Mouse (Mus musculus): ENCODE data around the gene Nbeal1. TPM values are rescaled to one million over a fixed set of nuclear protein-coding genes. Genes with fewer than 3 reads are reported as not detected.
A peak's percentile ranks its signal among the peaks of the same experiment; 100 is the strongest.

Gene Nbeal1
- polyA plus RNA-seq, 1 experiment: not detected

GRCm38 (mm10) chr1:60293921-60294320 lies 113.5 kb downstream of the Nbeal1 start:
- Histone ChIP-seq H3K4me3 (ENCODE audit: insufficient read depth, low read depth, low read length) (no peak overlapping the region), H3K4me1 (ENCODE audit: control insufficient read depth, insufficient read depth, low read length) (no peaks in the 10 kb centered on the region), H3K27ac (ENCODE audit: insufficient read depth, low read depth, low read length) (no peak overlapping the region)
- TF ChIP-seq POLR2A (IDR thresholded peaks at IDR 0.05; ENCODE audit: insufficient read depth, low read depth, low read length) (no peak), CTCF (IDR thresholded peaks at IDR 0.05; ENCODE audit: insufficient read depth, low read depth, low read length) (no peak)
- 74% methylated on average over 1 of the region's 1 CpGs for WGBS

- Histone ChIP-seq H3K4me1 (ENCODE audit: control insufficient read depth, insufficient read depth, low read length) (no peaks in the 10 kb centered on the region), H3K27ac (ENCODE audit: insufficient read depth, low read depth, low read length) (peak within 1 kb of the TSS; percentile 62), H3K4me3 (ENCODE audit: insufficient read depth, low read depth, low read length) (peak within 1 kb of the TSS; percentile 72)
- TF ChIP-seq POLR2A (IDR thresholded peaks at IDR 0.05; ENCODE audit: insufficient read depth, low read depth, low read length) (peak; percentile 85), CTCF (IDR thresholded peaks at IDR 0.05; ENCODE audit: insufficient read depth, low read depth, low read length) (no peak)
- 1% methylated on average over 60 of the region's 60 CpGs for WGBS
These were observed 162.6 kb downstream of the Nbeal1 start, which contains the start of gene Cyp20a1 for GRCm38 (mm10) chr1:60342808-60343629. Gene Cyp20a1, plus strand, starts transcription at chr1:60343323.

GRCm38 (mm10) chr1:60343630-60344455 lies 163.4 kb downstream of the Nbeal1 start:
- 3% methylated on average over 14 of the region's 14 CpGs for WGBS
- no peak overlapping the region for H3K27ac ChIP-seq (ENCODE audit: insufficient read depth, low read depth, low read length)
- no peak for TF ChIP-seq POLR2A (IDR thresholded peaks at IDR 0.05; ENCODE audit: insufficient read depth, low read depth, low read length)
- TF ChIP-seq CTCF (IDR thresholded peaks at IDR 0.05; ENCODE audit: insufficient read depth, low read depth, low read length): no peak
- H3K4me1 ChIP-seq (ENCODE audit: control insufficient read depth, insufficient read depth, low read length): no peaks in the 10 kb centered on the region
- peak overlapping the region; percentile 72 for H3K4me3 ChIP-seq (ENCODE audit: insufficient read depth, low read depth, low read length)

GRCm38 (mm10) chr1:60344670-60345069 lies 164.3 kb downstream of the Nbeal1 start:
- H3K4me1 ChIP-seq (ENCODE audit: control insufficient read depth, insufficient read depth, low read length): no peaks in the 10 kb centered on the region
- TF ChIP-seq CTCF (IDR thresholded peaks at IDR 0.05; ENCODE audit: insufficient read depth, low read depth, low read length) (no peak), POLR2A (IDR thresholded peaks at IDR 0.05; ENCODE audit: insufficient read depth, low read depth, low read length) (no peak)
- WGBS: 83% methylated on average over 6 of the region's 6 CpGs

GRCm38 (mm10) chr1:60345712-60346111 lies 165.3 kb downstream of the Nbeal1 start:
- Histone ChIP-seq H3K27ac (ENCODE audit: insufficient read depth, low read depth, low read length) (no peak overlapping the region), H3K4me3 (ENCODE audit: insufficient read depth, low read depth, low read length) (no peak overlapping the region), H3K4me1 (ENCODE audit: control insufficient read depth, insufficient read depth, low read length) (no peaks in the 10 kb centered on the region)
- WGBS: 93% methylated on average over 2 of the region's 2 CpGs
- TF ChIP-seq CTCF (IDR thresholded peaks at IDR 0.05; ENCODE audit: insufficient read depth, low read depth, low read length) (no peak), POLR2A (IDR thresholded peaks at IDR 0.05; ENCODE audit: insufficient read depth, low read depth, low read length) (no peak)

More at GRCm38 (mm10) chr1:60344670-60345069, 164.3 kb downstream of the Nbeal1 start:
- Histone ChIP-seq H3K4me3 (ENCODE audit: insufficient read depth, low read depth, low read length) (no peak overlapping the region), H3K27ac (ENCODE audit: insufficient read depth, low read depth, low read length) (no peak overlapping the region)

DNA sequence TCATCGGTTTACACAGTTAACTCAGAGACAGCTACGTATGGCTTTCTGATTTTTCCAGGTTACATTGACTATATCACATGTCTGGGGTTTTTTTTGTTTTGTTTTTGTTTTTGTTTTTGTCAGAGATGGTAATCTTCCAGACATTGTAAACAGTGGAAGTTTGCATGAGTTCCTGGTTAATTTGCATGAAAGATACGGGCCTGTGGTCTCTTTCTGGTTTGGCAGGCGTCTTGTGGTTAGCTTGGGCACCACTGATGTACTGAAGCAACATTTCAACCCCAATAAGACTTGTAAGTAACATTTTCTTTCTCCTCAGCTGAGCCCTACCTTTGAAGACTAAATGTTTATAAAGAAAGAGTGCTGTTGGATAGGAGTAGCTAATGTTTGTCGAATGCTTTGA lies 172.4 kb downstream of the Nbeal1 start:
- no peak overlapping the region for H3K4me3 ChIP-seq (ENCODE audit: insufficient read depth, low read depth, low read length)
- WGBS: 81% methylated on average over 5 of the region's 5 CpGs
- TF ChIP-seq POLR2A (IDR thresholded peaks at IDR 0.05; ENCODE audit: insufficient read depth, low read depth, low read length): no peak
- TF ChIP-seq CTCF (IDR thresholded peaks at IDR 0.05; ENCODE audit: insufficient read depth, low read depth, low read length): no peak
- H3K27ac ChIP-seq (ENCODE audit: insufficient read depth, low read depth, low read length): no peak overlapping the region
- H3K4me1 ChIP-seq (ENCODE audit: control insufficient read depth, insufficient read depth, low read length): no peaks in the 10 kb centered on the region

- no peak overlapping the region for H3K4me3 ChIP-seq (ENCODE audit: insufficient read depth, low read depth, low read length)
- 93% methylated on average over 1 of the region's 1 CpGs for WGBS
- H3K27ac ChIP-seq (ENCODE audit: insufficient read depth, low read depth, low read length): no peak overlapping the region
- H3K4me1 ChIP-seq (ENCODE audit: control insufficient read depth, insufficient read depth, low read length): no peaks in the 10 kb centered on the region
- TF ChIP-seq POLR2A (IDR thresholded peaks at IDR 0.05; ENCODE audit: insufficient read depth, low read depth, low read length) (no peak), CTCF (IDR thresholded peaks at IDR 0.05; ENCODE audit: insufficient read depth, low read depth, low read length) (no peak)
These were observed 181.2 kb downstream of the Nbeal1 start for GRCm38 (mm10) chr1:60361626-60362025.

- Histone ChIP-seq H3K27ac (ENCODE audit: insufficient read depth, low read depth, low read length) (no peak overlapping the region), H3K4me1 (ENCODE audit: control insufficient read depth, insufficient read depth, low read length) (no peaks in the 10 kb centered on the region), H3K4me3 (ENCODE audit: insufficient read depth, low read depth, low read length) (no peak overlapping the region)
- WGBS: 97% methylated on average over 1 of the region's 1 CpGs
- TF ChIP-seq POLR2A (IDR thresholded peaks at IDR 0.05; ENCODE audit: insufficient read depth, low read depth, low read length) (no peak), CTCF (IDR thresholded peaks at IDR 0.05; ENCODE audit: insufficient read depth, low read depth, low read length) (no peak)
These were observed 196.2 kb downstream of the Nbeal1 start for GRCm38 (mm10) chr1:60376556-60376955.

GRCm38 (mm10) chr1:60381910-60382309 lies 201.5 kb downstream of the Nbeal1 start:
- 97% methylated on average over 3 of the region's 3 CpGs for WGBS
- Histone ChIP-seq H3K4me3 (ENCODE audit: insufficient read depth, low read depth, low read length) (no peak overlapping the region), H3K27ac (ENCODE audit: insufficient read depth, low read depth, low read length) (no peak overlapping the region), H3K4me1 (ENCODE audit: control insufficient read depth, insufficient read depth, low read length) (no peaks in the 10 kb centered on the region)
- TF ChIP-seq POLR2A (IDR thresholded peaks at IDR 0.05; ENCODE audit: insufficient read depth, low read depth, low read length) (no peak), CTCF (IDR thresholded peaks at IDR 0.05; ENCODE audit: insufficient read depth, low read depth, low read length) (no peak)

Other genes with a start within 250 kb of the Nbeal1 start
- gene Ica1l, start 137.4 kb upstream of the Nbeal1 start, polyA plus RNA-seq (2012; ENCODE audit: insufficient read depth, insufficient read length, low replicate concordance, missing spikeins): not detected in 2 replicates
- not detected in 2 replicates for gene Carf, start 82.4 kb upstream of the Nbeal1 start, polyA plus RNA-seq (2012; ENCODE audit: insufficient read depth, insufficient read length, low replicate concordance, missing spikeins)
- gene Wdr12, start 82.0 kb upstream of the Nbeal1 start, polyA plus RNA-seq (2012; ENCODE audit: insufficient read depth, insufficient read length, low replicate concordance, missing spikeins): not detected in 2 replicates
- gene Cyp20a1, start 162.7 kb downstream of the Nbeal1 start, polyA plus RNA-seq (2012; ENCODE audit: insufficient read depth, insufficient read length, low replicate concordance, missing spikeins): not detected in 2 replicates
- 401 TPM in 1 of 2 replicates, not detected in the other for gene Abi2, start 229.0 kb downstream of the Nbeal1 start, polyA plus RNA-seq (2012; ENCODE audit: insufficient read depth, insufficient read length, low replicate concordance, missing spikeins)

Data from olfactory bulb, adult 2 months (tissue).